Mouse (Mus musculus) kidney, adult 2 months (tissue): ENCODE results near the gene Chrne. TPM values are rescaled to one million over a fixed set of nuclear protein-coding genes. Genes with fewer than 3 reads are reported as not detected.

Source experiments
- DNase-seq: peaks from one replicate; pipeline ENCODE4 v3.0.0; 2021
- H3K27ac ChIP-seq: fragments of 200-500 bp; 2 replicates; pipeline ENCODE4 v1.5.1; 2012; ENCODE audit warnings: low read depth, low read length, control low read depth, inconsistent platforms; ENCODE audit not compliant: insufficient read depth
- H3K27me3 ChIP-seq: fragments of 200-500 bp; replicated peaks from 2 replicates; pipeline ENCODE4 v1.6.1; 2012; ENCODE audit warnings: mild to moderate bottlenecking, moderate library complexity, low read length, inconsistent platforms; ENCODE audit not compliant: control insufficient read depth, insufficient read depth
- H3K36me3 ChIP-seq: fragments of 200-500 bp; 2 replicates; pipeline ENCODE4 v1.6.1; 2012; ENCODE audit warnings: mild to moderate bottlenecking, moderate library complexity, low read length, inconsistent platforms; ENCODE audit not compliant: control insufficient read depth, insufficient read depth
- H3K4me1 ChIP-seq: fragments of 200-500 bp; 2 replicates; pipeline ENCODE4 v1.6.1; 2011; ENCODE audit warnings: low read length; ENCODE audit not compliant: control insufficient read depth, insufficient read depth
- H3K4me3 ChIP-seq: fragments of 200-500 bp; 2 replicates; pipeline ENCODE4 v1.5.1; 2011; ENCODE audit warnings: mild to moderate bottlenecking, low read depth, low read length, control low read depth; ENCODE audit not compliant: insufficient read depth
- CTCF ChIP-seq: fragments of 200-500 bp; conservative IDR thresholded peaks from 2 replicates; pipeline ENCODE4 v1.5.1; 2011; ENCODE audit warnings: low read depth, mild to moderate bottlenecking, control low read depth, low read length, moderate library complexity, mixed read lengths; ENCODE audit not compliant: insufficient read depth, insufficient read length
- POLR2A ChIP-seq: fragments of 200-500 bp; IDR thresholded peaks from one replicate; pipeline ENCODE4 v1.6.1; 2011; ENCODE audit warnings: low read depth, low read length, control low read depth
- WGBS: fragments of 180-500 bp; shearing (Covaris S2); methylation state at CpG from one replicate; pipeline ENCODE4 v1.1.7; 2018; 5-methylcytosine and 5-hydroxymethylcytosine counted together
- polyA plus RNA-seq: library from polyadenylated mRNA; depleted of rRNA; stranded (reverse); fragments of >200 nt; gene quantifications from 2 replicates; pipeline ENCODE4 v1.2.3, GENCODE M21; 2012

The Chrne gene
- polyA plus RNA-seq, 1 experiment: 1.0 TPM

DNA sequence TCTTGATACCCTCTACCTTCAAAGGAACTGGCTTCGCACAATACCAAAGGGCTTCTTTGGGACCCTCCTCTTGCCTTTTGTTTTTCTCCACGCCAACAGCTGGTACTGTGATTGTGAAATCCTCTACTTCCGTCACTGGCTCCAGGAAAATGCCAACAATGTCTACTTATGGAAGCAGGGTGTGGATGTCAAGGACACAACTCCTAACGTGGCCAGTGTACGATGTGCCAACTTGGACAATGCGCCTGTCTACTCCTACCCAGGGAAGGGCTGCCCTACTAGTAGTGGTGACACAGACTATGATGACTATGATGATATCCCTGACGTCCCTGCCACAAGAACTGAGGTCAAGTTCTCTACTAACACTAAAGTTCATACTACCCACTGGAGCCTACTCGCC is 21.0 kb upstream of the Chrne start:
- 0 out of 2 replicates have a peak, but pooled peaks cover 3% of the 10 kb centered on the region for H3K4me1 ChIP-seq
- WGBS: 86% methylated on average over 8 of the region's 8 CpGs
- DNase-seq: no peak
- no peak overlapping the region for H3K4me3 ChIP-seq
- H3K27ac ChIP-seq: no peak overlapping the region
- peaks cover 4% of the 10 kb centered on the region for H3K36me3 ChIP-seq
- no peaks in the 10 kb centered on the region for H3K27me3 ChIP-seq
- TF ChIP-seq CTCF (no peak), POLR2A (no peak)

DNA sequence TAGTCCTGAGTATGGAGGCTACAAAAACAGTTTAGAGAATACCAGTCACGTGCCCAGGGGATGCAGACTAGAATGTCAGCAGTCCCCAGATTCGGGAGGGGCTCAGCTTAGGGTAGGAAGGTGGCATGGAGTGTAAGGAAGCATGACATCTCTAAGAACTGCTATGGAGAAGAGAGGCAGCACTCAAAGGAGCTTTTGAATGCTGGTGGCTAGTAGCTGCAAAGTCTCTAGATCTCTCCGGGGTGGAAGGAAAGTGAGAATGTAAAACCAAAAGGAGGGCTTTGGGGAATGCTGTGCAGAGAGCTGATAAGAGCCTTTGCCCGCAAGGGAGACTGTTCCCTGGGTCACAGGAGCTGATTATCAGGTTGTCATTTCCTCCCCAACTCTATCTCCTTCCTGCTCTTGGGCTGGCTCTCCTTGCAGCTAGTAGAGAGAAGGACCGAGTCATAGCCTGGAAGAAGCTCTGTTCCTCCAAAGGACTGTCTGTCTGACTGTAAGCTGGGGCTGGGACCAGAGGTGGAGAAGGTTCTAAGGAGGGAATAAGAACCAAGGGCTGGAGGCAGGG is 19.8 kb upstream of the Chrne start, which contains the start of gene Gp1ba:
Gene Gp1ba, plus strand, starts transcription at position 409 of the 565 bp plus-strand sequence.
- DNase-seq: no peak
- 0 out of 2 replicates have a peak, but pooled peaks cover 3% of the 10 kb centered on the region for H3K4me1 ChIP-seq
- 33% methylated on average over 5 of the region's 5 CpGs for WGBS
- no peak within 1 kb of the TSS for H3K27ac ChIP-seq
- TF ChIP-seq POLR2A (no peak), CTCF (no peak)
- H3K4me3 ChIP-seq: no peak within 1 kb of the TSS
- H3K36me3 ChIP-seq: no peaks in the 10 kb centered on the region
- no peaks in the 10 kb centered on the region for H3K27me3 ChIP-seq

DNA sequence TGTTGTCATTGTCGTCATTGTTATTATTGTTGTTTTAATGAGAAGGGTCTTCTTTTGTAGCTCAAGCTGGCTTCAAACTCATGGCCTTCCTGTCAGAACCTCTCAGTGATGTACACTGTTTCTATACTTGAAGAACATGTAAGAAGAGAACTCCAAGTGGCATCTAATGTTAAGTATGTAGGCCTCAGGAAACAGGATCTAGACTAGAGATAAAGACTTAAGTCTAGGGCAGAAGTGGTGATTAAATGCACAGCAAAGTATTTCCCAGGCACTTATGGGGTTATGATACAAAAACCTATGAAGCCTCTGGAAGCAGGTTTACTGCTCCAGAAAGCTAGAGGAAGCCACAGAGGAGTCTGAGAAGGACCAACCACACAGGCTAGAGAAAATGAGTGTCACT is 19.3 kb upstream of the Chrne start:
- Histone ChIP-seq H3K36me3 (no peaks in the 10 kb centered on the region), H3K4me1 (0 out of 2 replicates have a peak, but pooled peaks cover 3% of the 10 kb centered on the region), H3K4me3 (no peak overlapping the region), H3K27ac (no peak overlapping the region), H3K27me3 (no peaks in the 10 kb centered on the region)
- 88% methylated on average over 1 of the region's 1 CpGs for WGBS
- TF ChIP-seq POLR2A: no peak
- no peak for TF ChIP-seq CTCF
- DNase-seq: no peak

DNA sequence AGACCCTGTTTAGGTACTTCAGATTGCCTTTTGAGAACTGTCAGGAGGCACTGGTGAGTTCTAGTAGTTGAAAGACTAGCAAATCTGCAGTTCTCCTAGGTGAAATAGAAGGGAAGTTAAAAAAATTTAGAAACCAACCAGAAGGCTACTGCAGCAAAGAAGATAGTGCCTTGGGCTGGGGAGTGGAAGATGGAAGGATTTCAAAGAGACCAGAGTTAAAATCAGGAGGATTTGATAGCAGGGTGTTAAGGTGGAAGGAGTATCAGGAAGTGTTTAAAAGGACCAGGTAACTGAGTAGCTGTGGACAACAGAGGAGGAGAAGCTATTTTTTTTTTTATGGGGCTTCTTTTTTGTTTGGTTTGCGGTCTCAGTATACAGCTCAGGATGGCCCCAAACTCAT is 18.7 kb upstream of the Chrne start:
- H3K27ac ChIP-seq: no peak overlapping the region
- H3K4me3 ChIP-seq: no peak overlapping the region
- no peaks in the 10 kb centered on the region for H3K36me3 ChIP-seq
- no peak for DNase-seq
- no peaks in the 10 kb centered on the region for H3K27me3 ChIP-seq
- TF ChIP-seq POLR2A (no peak), CTCF (no peak)
- H3K4me1 ChIP-seq: 0 out of 2 replicates have a peak, but pooled peaks cover 3% of the 10 kb centered on the region
- 100% methylated on average over 1 of the region's 1 CpGs for WGBS

DNA sequence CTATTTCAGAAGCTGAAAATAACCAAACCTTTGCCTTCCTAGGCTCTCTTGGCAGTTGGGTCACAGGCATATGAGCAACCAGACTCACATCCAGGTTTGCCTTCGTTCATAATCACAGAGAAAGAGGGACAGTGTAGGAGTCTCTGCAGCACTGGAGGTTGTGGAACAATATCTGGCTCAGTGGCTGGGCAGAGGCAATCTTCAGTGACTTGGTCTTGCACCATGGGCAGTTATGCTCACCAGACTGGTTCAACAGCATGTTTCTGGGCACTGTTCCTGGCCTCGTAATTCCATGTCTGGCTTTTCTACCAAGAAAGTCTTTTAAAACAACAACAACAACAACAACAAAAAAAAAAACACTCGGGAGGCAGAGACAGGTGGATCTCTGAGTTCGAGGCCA is 16.6 kb upstream of the Chrne start:
- no peak overlapping the region for H3K27ac ChIP-seq
- WGBS: 72% methylated on average over 4 of the region's 4 CpGs

DNA sequence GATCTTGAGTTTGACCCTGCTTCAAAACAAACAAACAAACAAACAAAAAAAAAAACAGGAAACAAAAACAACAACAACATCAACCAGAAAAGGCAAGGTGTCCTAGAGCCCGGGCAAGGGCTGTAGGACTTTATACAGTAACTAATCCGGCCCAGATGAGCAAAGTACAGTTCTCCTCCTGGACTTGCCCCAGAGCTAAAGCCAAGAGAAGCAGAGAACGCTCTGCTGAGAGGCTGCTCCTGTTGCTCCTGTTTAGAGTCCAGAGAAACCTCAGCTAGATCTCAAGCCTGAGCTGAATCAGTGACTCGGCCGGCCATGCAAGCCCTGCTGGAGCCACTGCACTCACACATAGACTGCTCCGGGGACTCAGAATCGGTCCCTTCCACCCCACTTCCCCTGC is 11.1 kb upstream of the Chrne start:
- WGBS: 58% methylated on average over 7 of the region's 7 CpGs
- Histone ChIP-seq H3K4me1 (peaks cover 11% of the 10 kb centered on the region; the same call in 1 of the 2 replicates), H3K36me3 (no peaks in the 10 kb centered on the region), H3K27me3 (no peaks in the 10 kb centered on the region), H3K4me3 (no peak overlapping the region), H3K27ac (peak overlapping the region; percentile 98)
- TF ChIP-seq CTCF: no peak
- no peak for TF ChIP-seq POLR2A
- DNase-seq: peak; percentile 88

More for the DNA sequence above, 16.6 kb upstream of the Chrne start:
- H3K4me1 ChIP-seq: peaks cover 6% of the 10 kb centered on the region; the same call in 1 of the 2 replicates
- DNase-seq: no peak
- no peaks in the 10 kb centered on the region for H3K27me3 ChIP-seq
- TF ChIP-seq POLR2A (no peak), CTCF (no peak)
- no peaks in the 10 kb centered on the region for H3K36me3 ChIP-seq
- no peak overlapping the region for H3K4me3 ChIP-seq

DNA sequence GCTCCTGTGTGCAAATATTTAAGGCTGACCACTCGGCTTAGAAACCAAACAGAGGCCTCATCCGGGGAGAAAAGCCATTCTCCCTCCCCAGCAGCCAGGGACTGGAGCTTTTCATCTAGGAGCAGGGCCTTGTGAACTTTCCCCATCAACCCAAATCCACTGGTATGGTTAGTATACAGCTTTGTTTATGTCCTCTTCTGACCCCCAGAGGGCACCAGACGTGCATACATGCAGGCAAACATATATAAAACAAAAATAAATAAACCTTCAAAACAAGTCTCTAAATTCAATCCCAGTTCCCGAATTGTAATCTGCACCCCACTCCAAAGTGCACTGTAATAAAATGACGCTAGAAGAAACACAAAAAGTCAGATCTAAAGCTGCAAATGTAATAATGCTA is 10.5 kb upstream of the Chrne start:
- Histone ChIP-seq H3K27ac (peak overlapping the region; percentile 66), H3K4me1 (peaks cover 11% of the 10 kb centered on the region; the same call in 1 of the 2 replicates), H3K36me3 (no peaks in the 10 kb centered on the region), H3K4me3 (no peak overlapping the region), H3K27me3 (no peaks in the 10 kb centered on the region)
- 45% methylated on average over 5 of the region's 5 CpGs for WGBS
- TF ChIP-seq POLR2A (no peak), CTCF (0 out of 2 replicates have a peak, but pooled peaks have one; percentile 16)
- no peak for DNase-seq
